ENCODE assay signal across 14 mouse cellular contexts in genomic region chrX:167151341-167151740, GRCm38 (mm10). TPM values are rescaled to one million over a fixed set of nuclear protein-coding genes. Genes with fewer than 3 reads are reported as not detected.
A peak's percentile ranks its signal among the peaks of the same experiment; 100 is the strongest.
DNase-seq lines count a peak whose midpoint lies in the region; ATAC-seq and TF ChIP-seq lines count a peak whose summit lies in the region.
"Had no signal": no experiment of that assay in that cellular context is flagged by ENCODE, and none has a peak within 500 bp of the region (broad histone marks: within the 10 kb centered on the region; RNA-seq: fewer than 3 reads in every experiment).

No protein-coding gene starts in this region.

- no peak overlapping the region for H3K4me3 ChIP-seq in hindbrain, embryonic 10.5 days
- no peak overlapping the region for H3K4me3 ChIP-seq in hindbrain, embryonic 16.5 days (ENCODE audit: low read length)
- H3K4me3 ChIP-seq in bone marrow macrophage, adult 2 months (ENCODE audit: insufficient read depth, low read length) = no peak overlapping the region
- H3K4me3 ChIP-seq in heart, embryonic 16.5 days (ENCODE audit: low read length) = no peak overlapping the region
- H3K4me3 ChIP-seq: forebrain, embryonic 13.5 days; midbrain, embryonic 13.5 days had no signal

- WGBS in hindbrain, embryonic 10.5 days = 38% methylated on average over 3 of the region's 3 CpGs
- WGBS in hindbrain, embryonic 16.5 days = 49% methylated on average over 3 of the region's 3 CpGs
- WGBS in heart, embryonic 16.5 days = 64% methylated on average over 3 of the region's 3 CpGs

- H3K4me2 ChIP-seq in hindbrain, embryonic 16.5 days (ENCODE audit: low read length) = no peak overlapping the region
- H3K4me2 ChIP-seq in heart, embryonic 16.5 days (ENCODE audit: low read depth, low read length) = no peak overlapping the region
- H3K4me2 ChIP-seq: forebrain, embryonic 13.5 days; midbrain, embryonic 13.5 days had no signal

- H3K4me1 ChIP-seq in hindbrain, embryonic 10.5 days (replicated peaks) = no peaks in the 10 kb centered on the region; the same call in 1 of the 2 replicates
- no peaks in the 10 kb centered on the region for H3K4me1 ChIP-seq in hindbrain, embryonic 16.5 days (ENCODE audit: control insufficient read depth, insufficient read depth, low read depth, low read length)
- H3K4me1 ChIP-seq in bone marrow macrophage, adult 2 months (ENCODE audit: control insufficient read depth, insufficient read depth, low read length) = peaks cover 18% of the 10 kb centered on the region
- peaks cover 6% of the 10 kb centered on the region for H3K4me1 ChIP-seq in heart, embryonic 16.5 days (ENCODE audit: control insufficient read depth, insufficient read depth, low read length)
- H3K4me1 ChIP-seq: midbrain, embryonic 13.5 days had no signal

- 0 out of 2 replicates have a peak overlapping the region, but pooled peaks have one; percentile 56 for H3K27ac ChIP-seq in hindbrain, embryonic 10.5 days
- no peak overlapping the region for H3K27ac ChIP-seq in hindbrain, embryonic 16.5 days (ENCODE audit: low read depth, low read length)
- 0 out of 2 replicates have a peak overlapping the region, but pooled peaks have one; percentile 12 for H3K27ac ChIP-seq in bone marrow macrophage, adult 2 months (ENCODE audit: insufficient read depth, low read depth, low read length)
- H3K27ac ChIP-seq in heart, embryonic 16.5 days (ENCODE audit: low read length) = peak overlapping the region; percentile 50
- H3K27ac ChIP-seq: forebrain, embryonic 13.5 days; kidney, postnatal 0 days; midbrain, embryonic 13.5 days had no signal

- DNase-seq in embryo, embryonic 10 days (ENCODE audit: low spot score) = peak; percentile 4
- no peak for DNase-seq in embryo, embryonic 10.5 days (ENCODE audit: low spot score)
- no peak for DNase-seq in hindbrain, embryonic 10.5 days (ENCODE audit: low spot score)
- DNase-seq in cerebellum, postnatal 4 days (ENCODE audit: low spot score in 2 of 2) = no peak
- no peak for DNase-seq in kidney, adult 18-20 months
- DNase-seq: adrenal gland, postnatal 14 days; lung, postnatal 14 days; thymus, postnatal 25 days had no signal

- no peaks in the 10 kb centered on the region for H3K9me3 ChIP-seq in hindbrain, embryonic 10.5 days
- no peaks in the 10 kb centered on the region for H3K9me3 ChIP-seq in hindbrain, embryonic 16.5 days (ENCODE audit: control insufficient read depth, low read length)
- H3K9me3 ChIP-seq in heart, embryonic 16.5 days (replicated peaks; ENCODE audit: control insufficient read depth, low read length) = no peaks in the 10 kb centered on the region
- H3K9me3 ChIP-seq: forebrain, embryonic 13.5 days; midbrain, embryonic 13.5 days had no signal

- TF ChIP-seq POLR2A in bone marrow macrophage, adult 2 months (IDR thresholded peaks at IDR 0.05; ENCODE audit: borderline replicate concordance, low read depth, low read length) = no peak

- H3K27me3 ChIP-seq in hindbrain, embryonic 10.5 days (ENCODE audit: insufficient read depth, poor library complexity, severe bottlenecking) = peaks cover 90% of the 10 kb centered on the region
- peaks cover 5% of the 10 kb centered on the region for H3K27me3 ChIP-seq in hindbrain, embryonic 16.5 days (replicated peaks; ENCODE audit: control insufficient read depth, insufficient read depth, low read length)
- H3K27me3 ChIP-seq in heart, embryonic 16.5 days (ENCODE audit: control insufficient read depth, insufficient read depth, low read length) = no peaks in the 10 kb centered on the region

- ATAC-seq in hindbrain, embryonic 16.5 days = no peak
- no peak for ATAC-seq in heart, embryonic 16.5 days (replicated peaks; ENCODE audit: extremely low read depth, insufficient read depth, low FRiP score)
- ATAC-seq: forebrain, embryonic 13.5 days; midbrain, embryonic 13.5 days had no signal

- H3K36me3 ChIP-seq in hindbrain, embryonic 10.5 days = no peaks in the 10 kb centered on the region
- H3K36me3 ChIP-seq in hindbrain, embryonic 16.5 days (ENCODE audit: control insufficient read depth, insufficient read depth, low read length) = no peaks in the 10 kb centered on the region
- H3K36me3 ChIP-seq in heart, embryonic 16.5 days (ENCODE audit: control insufficient read depth, insufficient read depth) = no peaks in the 10 kb centered on the region
- H3K36me3 ChIP-seq: midbrain, embryonic 13.5 days had no signal

- TF ChIP-seq CTCF in bone marrow macrophage, adult 2 months (IDR thresholded peaks at IDR 0.05; ENCODE audit: low read depth, low read length) = no peak

- no peak overlapping the region for H3K9ac ChIP-seq in hindbrain, embryonic 16.5 days (ENCODE audit: low read depth, low read length)
- no peak overlapping the region for H3K9ac ChIP-seq in heart, embryonic 16.5 days (ENCODE audit: low read length)
- H3K9ac ChIP-seq: forebrain, embryonic 13.5 days; midbrain, embryonic 13.5 days had no signal

RNA-seq across cellular contexts. Expression of gene Tmsb4x, which starts 57.8 kb away (rescaled TPM):
- polyA plus RNA-seq in hindbrain, embryonic 10.5 days (2016; fragmentation: Nextera tagmentation; extraction: Ambion mirVana) = 4,143 and 5,498 TPM in 2 replicates
- 4,367 and 4,892 TPM in 2 replicates for polyA plus RNA-seq in hindbrain, embryonic 16.5 days (2015; fragmentation: Nextera tagmentation; extraction: Ambion mirVana)
- polyA plus RNA-seq in bone marrow macrophage, adult 2 months (2012; ENCODE audit: insufficient read depth, insufficient read length, missing spikeins) = 12,467 and 14,564 TPM in 2 replicates
- polyA plus RNA-seq in heart, embryonic 16.5 days (2015; fragmentation: Nextera tagmentation; extraction: Ambion mirVana) = 2,294 and 2,338 TPM in 2 replicates
